ENCODE assay signal across 8 mouse cellular contexts in genomic region chr14:57537261-57538015, GRCm38 (mm10). TPM values are rescaled to one million over a fixed set of nuclear protein-coding genes. Genes with fewer than 3 reads are reported as not detected.
DNase-seq lines count a peak whose midpoint lies in the region; ATAC-seq lines count a peak whose summit lies in the region.

No protein-coding gene starts in this region.

- H3K27ac ChIP-seq in neural tube, embryonic 13.5 days (replicated peaks), result 0 out of 2 replicates have a peak overlapping the region, but pooled peaks have one; percentile 24
- 0 out of 2 replicates have a peak overlapping the region, but pooled peaks have one; percentile 12 for H3K27ac ChIP-seq in forebrain, embryonic 10.5 days
- 0 out of 2 replicates have a peak overlapping the region, but pooled peaks have one; percentile 12 for H3K27ac ChIP-seq in hindbrain, embryonic 15.5 days (replicated peaks)

- ATAC-seq in neural tube, embryonic 13.5 days (ENCODE audit: low read depth), result no peak
- no peak for ATAC-seq in hindbrain, embryonic 15.5 days (ENCODE audit: low FRiP score, low read depth)
- no peak for ATAC-seq in activated CD4-positive, CD25-positive, alpha-beta regulatory T cell, adult 4 months
- no peak for ATAC-seq in erythroid progenitor cell, adult 5-6 weeks (replicated peaks; ENCODE audit: low FRiP score, poor library complexity, severe bottlenecking)

- 0 out of 2 replicates have a peak overlapping the region, but pooled peaks have one; percentile 1 for H3K4me2 ChIP-seq in neural tube, embryonic 13.5 days
- H3K4me2 ChIP-seq in hindbrain, embryonic 15.5 days, result peak overlapping the region; percentile 5; the same call in 1 of the 2 replicates

- no peak overlapping the region; the same call in 1 of the 2 replicates for H3K9ac ChIP-seq in neural tube, embryonic 13.5 days
- no peak overlapping the region for H3K9ac ChIP-seq in hindbrain, embryonic 15.5 days

- no peak overlapping the region for H3K4me3 ChIP-seq in neural tube, embryonic 13.5 days
- peak overlapping the region; percentile 21; the same call in 1 of the 2 replicates for H3K4me3 ChIP-seq in forebrain, embryonic 10.5 days
- no peak overlapping the region for H3K4me3 ChIP-seq in hindbrain, embryonic 15.5 days

- no peaks in the 10 kb centered on the region for H3K9me3 ChIP-seq in neural tube, embryonic 13.5 days
- 0 out of 2 replicates have a peak, but pooled peaks cover 4% of the 10 kb centered on the region for H3K9me3 ChIP-seq in forebrain, embryonic 10.5 days
- no peaks in the 10 kb centered on the region for H3K9me3 ChIP-seq in hindbrain, embryonic 15.5 days

- peaks cover 36% of the 10 kb centered on the region for H3K4me1 ChIP-seq in neural tube, embryonic 13.5 days (replicated peaks)
- peaks cover 39% of the 10 kb centered on the region for H3K4me1 ChIP-seq in forebrain, embryonic 10.5 days
- peaks cover 34% of the 10 kb centered on the region for H3K4me1 ChIP-seq in hindbrain, embryonic 15.5 days (replicated peaks)

- 10% methylated on average over 16 of the region's 16 CpGs for WGBS in neural tube, embryonic 13.5 days
- 8% methylated on average over 16 of the region's 16 CpGs for WGBS in forebrain, embryonic 10.5 days
- 13% methylated on average over 16 of the region's 16 CpGs for WGBS in hindbrain, embryonic 15.5 days

- DNase-seq in neural tube, embryonic 10.5 days (ENCODE audit: extremely low spot score, low spot score), result no peak
- DNase-seq in forebrain, embryonic 10.5 days (ENCODE audit: extremely low spot score, low spot score), result peak; percentile 39
- DNase-seq in monocyte, adult 2 months (ENCODE audit: low read depth in 1 of 2, low spot score in 2 of 2), result peak; percentile 28 to 48
- DNase-seq in thymus, postnatal 4 days, result no peak

- peaks cover 9% of the 10 kb centered on the region; the same call in 1 of the 2 replicates for H3K27me3 ChIP-seq in neural tube, embryonic 13.5 days
- H3K27me3 ChIP-seq in forebrain, embryonic 10.5 days (ENCODE audit: poor library complexity, severe bottlenecking), result peaks cover 96% of the 10 kb centered on the region
- 0 out of 2 replicates have a peak, but pooled peaks cover 3% of the 10 kb centered on the region for H3K27me3 ChIP-seq in hindbrain, embryonic 15.5 days

- peaks cover 4% of the 10 kb centered on the region for H3K36me3 ChIP-seq in neural tube, embryonic 13.5 days
- no peaks in the 10 kb centered on the region for H3K36me3 ChIP-seq in forebrain, embryonic 10.5 days (replicated peaks)
- peaks cover 6% of the 10 kb centered on the region; the same call in 1 of the 2 replicates for H3K36me3 ChIP-seq in hindbrain, embryonic 15.5 days

RNA-seq across cellular contexts. Expression of gene Il17d, which starts 12.9 kb away (rescaled TPM):
- polyA plus RNA-seq in neural tube, embryonic 13.5 days (2015; fragmentation: Nextera tagmentation; extraction: Ambion mirVana), result 3.9 and 4.7 TPM in 2 replicates
- polyA plus RNA-seq in forebrain, embryonic 10.5 days (2016; fragmentation: Nextera tagmentation; extraction: Ambion mirVana), result 0.23 and 0.51 TPM in 2 replicates
- 6.1 and 7.4 TPM in 2 replicates for polyA plus RNA-seq in hindbrain, embryonic 15.5 days (2015; fragmentation: Nextera tagmentation; extraction: Ambion mirVana)
- not detected for polyA plus RNA-seq in activated CD4-positive, CD25-positive, alpha-beta regulatory T cell, adult 4 months (2017; shearing (Covaris generic))
- not detected in 2 replicates for total RNA-seq in erythroid progenitor cell, adult 5-6 weeks (2015; ENCODE audit: low replicate concordance)
- not detected in 2 replicates for total RNA-seq in erythroid progenitor cell, adult 5-6 weeks (2017; ENCODE audit: low replicate concordance)

RNA-seq across cellular contexts. Expression of gene Eef1akmt1, which starts 34.0 kb away (rescaled TPM):
- 92.3 and 108 TPM in 2 replicates for polyA plus RNA-seq in neural tube, embryonic 13.5 days (2015; fragmentation: Nextera tagmentation; extraction: Ambion mirVana)
- polyA plus RNA-seq in forebrain, embryonic 10.5 days (2016; fragmentation: Nextera tagmentation; extraction: Ambion mirVana), result 95.9 and 99.0 TPM in 2 replicates
- polyA plus RNA-seq in hindbrain, embryonic 15.5 days (2015; fragmentation: Nextera tagmentation; extraction: Ambion mirVana), result 89.6 and 94.9 TPM in 2 replicates
- polyA plus RNA-seq in activated CD4-positive, CD25-positive, alpha-beta regulatory T cell, adult 4 months (2017; shearing (Covaris generic)), result 100 to 1,000 TPM; 125 to 148 TPM
- total RNA-seq in erythroid progenitor cell, adult 5-6 weeks (2015; ENCODE audit: low replicate concordance), result 7.9 and 10.9 TPM in 2 replicates
- total RNA-seq in erythroid progenitor cell, adult 5-6 weeks (2017; ENCODE audit: low replicate concordance), result not detected in 2 replicates

Comparison
In these comparisons a context has a peak if more than half of its experiments do, and no peak if none do; other contexts are left out.
1. DNase-seq: peak in forebrain, embryonic 10.5 days (single experiment) and monocyte, adult 2 months (2 of 2); none in neural tube, embryonic 10.5 days (single experiment) and thymus, postnatal 4 days (single experiment).
2. Peak in every context shown above with its lines, with median percentiles within 50 percentile points of each other: H3K27ac ChIP-seq.